Mouse (Mus musculus) hindbrain, embryonic 11.5 days (tissue): ENCODE data around the gene Sp3. TPM values are rescaled to one million over a fixed set of nuclear protein-coding genes. Genes with fewer than 3 reads are reported as not detected.
"Not testable (repeated sequence)": the region's sequence is repeated elsewhere in the genome, so short reads cannot be mapped to it uniquely, and the experiment has no call there.

Experiments used
- ATAC-seq: fragments of 200-750 bp; cut with Nextera tagmentation; 2 replicates; pipeline ENCODE4 v1.8.0; 2017; ENCODE audit warnings: mild to moderate bottlenecking, moderate TSS enrichment, moderate library complexity; ENCODE audit not compliant: low FRiP score
- DNase-seq: peaks from one replicate; pipeline ENCODE4 v3.0.0-alpha.2; 2015; ENCODE audit warnings: low spot score
- H3K27ac ChIP-seq: fragments of 300-500 bp; sonication (generic); 2 replicates; pipeline ENCODE4 v1.5.1; 2014; ENCODE audit warnings: mild to moderate bottlenecking, low read depth, low read length
- H3K27me3 ChIP-seq: fragments of 300-500 bp; sonication (generic); 2 replicates; pipeline ENCODE4 v1.6.1; 2014; ENCODE audit warnings: mild to moderate bottlenecking, low read length, moderate library complexity, mixed read lengths; ENCODE audit not compliant: control insufficient read depth, insufficient read depth
- H3K36me3 ChIP-seq: fragments of 300-500 bp; sonication (generic); 2 replicates; pipeline ENCODE4 v1.6.1; 2014; ENCODE audit warnings: mild to moderate bottlenecking, low read length, moderate library complexity, mixed read lengths; ENCODE audit not compliant: control insufficient read depth, insufficient read depth
- H3K4me1 ChIP-seq: fragments of 300-500 bp; sonication (generic); replicated peaks from 2 replicates; pipeline ENCODE4 v1.6.1; 2014; ENCODE audit warnings: low read length, mixed read lengths; ENCODE audit not compliant: control insufficient read depth, insufficient read depth
- H3K4me2 ChIP-seq: fragments of 300-500 bp; sonication (generic); replicated peaks from 2 replicates; pipeline ENCODE4 v1.6.1; 2014; ENCODE audit warnings: mild to moderate bottlenecking, low read depth, low read length
- H3K4me3 ChIP-seq: fragments of 300-500 bp; sonication (generic); 2 replicates; pipeline ENCODE4 v1.5.1; 2014; ENCODE audit warnings: low read depth, low read length
- H3K9ac ChIP-seq: fragments of 300-500 bp; sonication (generic); 2 replicates; pipeline ENCODE4 v1.6.1; 2014; ENCODE audit warnings: low read depth, low read length
- H3K9me3 ChIP-seq: fragments of 300-500 bp; sonication (generic); 2 replicates; pipeline ENCODE4 v1.6.1; 2016; ENCODE audit warnings: low read length; ENCODE audit not compliant: control insufficient read depth
- WGBS: fragments of 180-500 bp; shearing (Covaris S2); extraction: QIAGEN DNeasy Blood & Tissue Kit; methylation state at CpG from one replicate; pipeline ENCODE4 v1.1.7; 2014; 5-methylcytosine and 5-hydroxymethylcytosine counted together
- polyA plus RNA-seq: library from polyadenylated mRNA; unstranded; fragments of >200 nt; fragmentation: Nextera tagmentation; extraction: Ambion mirVana; gene quantifications from 2 replicates; pipeline ENCODE4 v1.2.1, GENCODE M21; 2014

Sp3 gene
- polyA plus RNA-seq, result 66.3 and 67.1 TPM in 2 replicates

DNA sequence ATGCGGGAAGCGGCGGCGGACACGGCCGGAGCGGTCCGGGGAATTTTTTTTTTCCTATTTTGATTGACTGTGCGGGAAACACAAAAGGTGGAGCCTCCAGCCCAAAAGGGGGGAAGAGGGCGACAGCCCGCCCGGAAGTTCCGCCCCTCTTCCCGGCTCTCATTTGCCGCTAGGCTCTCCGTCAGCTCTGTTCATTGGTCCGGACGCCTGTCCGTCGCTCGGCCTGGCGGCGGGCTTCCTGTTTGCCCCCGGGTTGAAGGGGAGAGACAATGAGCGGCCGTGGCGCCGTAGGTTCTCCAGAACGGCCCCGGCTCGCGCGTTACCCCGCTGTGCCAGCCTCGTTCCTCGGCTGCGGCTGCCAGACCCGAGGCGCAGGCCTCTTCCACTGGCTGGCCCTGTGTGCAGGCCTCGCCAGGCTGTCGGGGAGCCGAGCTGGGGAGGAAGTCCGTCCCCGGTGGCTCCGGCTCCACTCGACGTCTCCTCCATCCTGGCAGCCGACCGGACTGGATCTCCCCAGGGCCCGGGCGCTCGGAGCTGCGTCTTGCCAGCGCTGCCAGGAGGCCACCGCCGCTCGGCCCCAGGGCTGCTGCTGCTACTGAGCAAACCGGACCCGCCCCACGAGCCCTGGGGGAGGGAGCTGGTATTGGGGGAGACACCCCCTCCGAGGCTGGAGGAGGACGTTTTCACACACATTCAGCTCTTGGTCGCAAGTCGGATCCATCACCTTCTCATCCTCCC, at the start of gene Sp3:
Sp3 (minus strand) TSS at position 110 of the 738 bp plus-strand sequence.
- Histone ChIP-seq H3K9me3 (no peaks in the 10 kb centered on the region), H3K4me2 (peak within 1 kb of the TSS; percentile 54), H3K27ac (peak within 1 kb of the TSS; percentile 99), H3K36me3 (no peaks in the 10 kb centered on the region), H3K9ac (peak within 1 kb of the TSS; percentile 95), H3K27me3 (no peaks in the 10 kb centered on the region), H3K4me1 (no peaks in the 10 kb centered on the region), H3K4me3 (peak within 1 kb of the TSS; percentile 68)
- DNase-seq, result peak; percentile 97
- WGBS, result under 1% methylated on average over 50 of the region's 64 CpGs
- peak; percentile 92 for ATAC-seq

- no peak for ATAC-seq
- 91% methylated on average over 3 of the region's 3 CpGs for WGBS
- DNase-seq, result no peak
Measured at GRCm38 (mm10) chr2:73029846-73030245, 49.6 kb upstream of the Sp3 start.

GRCm38 (mm10) chr2:73028019-73028418, 47.8 kb upstream of the Sp3 start:
- ATAC-seq (no peak), DNase-seq (no peak)
- no peaks in the 10 kb centered on the region for H3K27me3 ChIP-seq
- no peaks in the 10 kb centered on the region for H3K36me3 ChIP-seq
- H3K4me2 ChIP-seq, result no peak overlapping the region
- 88% methylated on average over 3 of the region's 3 CpGs for WGBS
- H3K9me3 ChIP-seq, result no peaks in the 10 kb centered on the region
- no peak overlapping the region for H3K9ac ChIP-seq
- H3K4me3 ChIP-seq, result no peak overlapping the region
- H3K27ac ChIP-seq, result no peak overlapping the region
- H3K4me1 ChIP-seq, result no peaks in the 10 kb centered on the region

More at GRCm38 (mm10) chr2:73029846-73030245, 49.6 kb upstream of the Sp3 start:
- Histone ChIP-seq H3K4me1 (no peaks in the 10 kb centered on the region), H3K4me2 (no peak overlapping the region), H3K27ac (no peak overlapping the region), H3K27me3 (no peaks in the 10 kb centered on the region), H3K9me3 (no peaks in the 10 kb centered on the region), H3K9ac (no peak overlapping the region), H3K36me3 (no peaks in the 10 kb centered on the region), H3K4me3 (no peak overlapping the region)

- Histone ChIP-seq H3K9me3 (no peaks in the 10 kb centered on the region), H3K36me3 (no peaks in the 10 kb centered on the region)
- ATAC-seq, result no peak
Measured at GRCm38 (mm10) chr2:73027126-73027525, 46.9 kb upstream of the Sp3 start.

DNA sequence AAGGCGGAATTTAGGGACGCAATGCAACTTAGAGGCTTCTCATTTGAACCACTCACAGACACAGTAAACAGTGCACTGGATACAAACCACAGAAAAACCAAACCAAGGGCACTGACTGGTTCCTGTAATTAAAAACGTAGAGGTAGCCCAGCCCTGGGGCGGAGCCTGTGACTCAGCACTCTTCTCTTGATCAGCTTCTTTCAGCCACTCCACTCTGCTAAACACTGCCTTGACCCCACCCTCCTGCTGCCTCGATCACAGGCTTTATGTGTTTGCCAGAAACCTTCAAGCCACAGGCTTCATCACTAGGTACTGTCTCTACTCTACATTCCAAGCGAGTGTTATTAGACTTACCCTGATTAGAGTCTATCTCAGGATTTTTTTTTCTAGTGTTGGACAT, 43.6 kb upstream of the Sp3 start:
- no peak overlapping the region for H3K4me3 ChIP-seq
- H3K4me1 ChIP-seq, result no peaks in the 10 kb centered on the region
- H3K27ac ChIP-seq, result no peak overlapping the region
- no peaks in the 10 kb centered on the region for H3K9me3 ChIP-seq
- DNase-seq (no peak), ATAC-seq (no peak)
- no peaks in the 10 kb centered on the region for H3K27me3 ChIP-seq
- no peaks in the 10 kb centered on the region for H3K36me3 ChIP-seq
- WGBS, result 46% methylated on average over 6 of the region's 6 CpGs
- H3K9ac ChIP-seq, result no peak overlapping the region
- H3K4me2 ChIP-seq, result no peak overlapping the region

More at GRCm38 (mm10) chr2:73027126-73027525, 46.9 kb upstream of the Sp3 start:
- H3K4me1 ChIP-seq, result no peaks in the 10 kb centered on the region
- H3K4me2 ChIP-seq, result no peak overlapping the region
- no peak overlapping the region for H3K9ac ChIP-seq
- DNase-seq, result no peak
- H3K27me3 ChIP-seq, result no peaks in the 10 kb centered on the region
- 68% methylated on average over 3 of the region's 3 CpGs for WGBS
- H3K27ac ChIP-seq, result no peak overlapping the region
- no peak overlapping the region for H3K4me3 ChIP-seq

GRCm38 (mm10) chr2:73021046-73021445, 40.8 kb upstream of the Sp3 start:
- Histone ChIP-seq H3K36me3 (no peaks in the 10 kb centered on the region), H3K27ac (no peak overlapping the region)
- WGBS, result 78% methylated on average over 6 of the region's 6 CpGs

DNA sequence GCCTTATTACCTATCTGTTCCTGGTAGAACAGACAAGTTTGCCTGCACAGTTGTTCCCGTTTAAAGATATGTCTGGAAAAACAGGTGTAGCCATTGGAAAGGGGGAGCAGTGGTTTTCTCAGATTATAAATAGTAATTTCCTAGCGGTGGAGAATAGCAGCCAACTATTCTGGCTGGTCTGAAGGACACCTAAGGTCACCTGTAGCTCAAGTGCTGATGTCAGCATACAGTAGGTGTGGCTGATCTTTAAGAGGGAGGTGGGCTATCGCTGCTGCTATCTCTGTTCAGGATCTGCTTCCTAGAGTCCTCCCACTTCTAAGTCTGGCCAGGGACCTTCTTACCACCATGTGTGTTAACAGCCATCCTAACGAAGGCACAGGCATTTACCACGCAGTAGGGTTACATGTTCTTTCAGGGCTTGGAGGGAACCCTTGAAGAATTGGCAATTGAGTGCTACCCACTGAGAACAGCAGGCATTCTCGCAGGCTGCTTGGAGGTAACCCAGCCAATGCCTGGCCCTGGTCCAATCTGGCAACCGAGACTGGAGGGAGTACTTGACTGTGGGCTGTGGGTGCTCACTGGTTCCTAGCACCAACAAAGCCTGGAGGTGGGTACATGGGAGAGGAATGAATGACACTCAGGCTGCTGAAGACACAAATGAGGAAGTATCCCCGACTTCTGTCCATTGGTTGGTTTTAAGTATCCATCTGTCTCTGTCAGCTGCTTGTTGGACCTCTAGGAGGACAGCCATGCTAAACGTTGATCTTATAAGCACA, 39.3 kb upstream of the Sp3 start:
- ATAC-seq, result no peak

More at GRCm38 (mm10) chr2:73021046-73021445, 40.8 kb upstream of the Sp3 start:
- H3K9me3 ChIP-seq, result no peaks in the 10 kb centered on the region
- DNase-seq, result no peak
- H3K27me3 ChIP-seq, result no peaks in the 10 kb centered on the region
- H3K4me1 ChIP-seq, result no peaks in the 10 kb centered on the region
- no peak overlapping the region for H3K4me3 ChIP-seq
- ATAC-seq, result no peak
- H3K4me2 ChIP-seq, result no peak overlapping the region
- no peak overlapping the region for H3K9ac ChIP-seq

GRCm38 (mm10) chr2:73014063-73014462, 33.8 kb upstream of the Sp3 start:
- H3K36me3 ChIP-seq, H3K4me2 ChIP-seq, H3K4me1 ChIP-seq, ATAC-seq, DNase-seq, H3K9me3 ChIP-seq, H3K27me3 ChIP-seq, H3K9ac ChIP-seq, H3K27ac ChIP-seq, H3K4me3 ChIP-seq: not testable (repeated sequence)
- WGBS, result 92% methylated on average over 9 of the region's 9 CpGs

More for the DNA sequence above, 39.3 kb upstream of the Sp3 start:
- Histone ChIP-seq H3K4me3 (no peak overlapping the region), H3K27ac (no peak overlapping the region), H3K4me1 (no peaks in the 10 kb centered on the region), H3K9ac (no peak overlapping the region), H3K27me3 (no peaks in the 10 kb centered on the region), H3K36me3 (no peaks in the 10 kb centered on the region), H3K9me3 (no peaks in the 10 kb centered on the region), H3K4me2 (no peak overlapping the region)
- no peak for DNase-seq
- 85% methylated on average over 9 of the region's 9 CpGs for WGBS
